Mouse (Mus musculus) hindbrain, embryonic 14.5 days (tissue): ENCODE results near the gene Fgfr2. TPM values are rescaled to one million over a fixed set of nuclear protein-coding genes. Genes with fewer than 3 reads are reported as not detected.

Experiments
- ATAC-seq: fragments of 200-750 bp; cut with Nextera tagmentation; 2 replicates; pipeline ENCODE4 v1.8.0; 2017; ENCODE audit warnings: moderate number of reproducible peaks, mild to moderate bottlenecking, moderate TSS enrichment, moderate library complexity; ENCODE audit not compliant: low FRiP score
- DNase-seq: peaks from one replicate; pipeline ENCODE4 v3.0.0-alpha.2; 2015; ENCODE audit warnings: low spot score
- H3K27ac ChIP-seq: fragments of 300-500 bp; sonication (generic); 2 replicates; pipeline ENCODE4 v1.5.1; 2014; ENCODE audit warnings: mild to moderate bottlenecking, moderate library complexity
- H3K27me3 ChIP-seq: fragments of 300-500 bp; sonication (generic); 2 replicates; pipeline ENCODE4 v1.6.1; 2014; ENCODE audit warnings: mild to moderate bottlenecking, low read length, mixed read lengths; ENCODE audit not compliant: control insufficient read depth, insufficient read depth
- H3K36me3 ChIP-seq: fragments of 300-500 bp; sonication (generic); replicated peaks from 2 replicates; pipeline ENCODE4 v1.6.1; 2014; ENCODE audit not compliant: control insufficient read depth, insufficient read depth
- H3K4me1 ChIP-seq: fragments of 300-500 bp; sonication (generic); replicated peaks from 2 replicates; pipeline ENCODE4 v1.6.1; 2014; ENCODE audit warnings: antibody characterized with exemption, low read length, mixed read lengths; ENCODE audit not compliant: control insufficient read depth, insufficient read depth
- H3K4me2 ChIP-seq: fragments of 300-500 bp; sonication (generic); replicated peaks from 2 replicates; pipeline ENCODE4 v1.6.1; 2014; ENCODE audit warnings: mild to moderate bottlenecking, moderate library complexity
- H3K4me3 ChIP-seq: fragments of 300-500 bp; sonication (generic); replicated peaks from 2 replicates; pipeline ENCODE4 v1.5.1; 2014; ENCODE audit warnings: mild to moderate bottlenecking, low read length
- H3K9ac ChIP-seq: fragments of 300-500 bp; sonication (generic); 2 replicates; pipeline ENCODE4 v1.6.1; 2014
- H3K9me3 ChIP-seq: fragments of 300-500 bp; sonication (generic); 2 replicates; pipeline ENCODE4 v1.6.1; 2016; ENCODE audit warnings: low read length; ENCODE audit not compliant: control insufficient read depth
- WGBS: fragments of 180-500 bp; shearing (Covaris S2); extraction: QIAGEN DNeasy Blood & Tissue Kit; methylation state at CpG from one replicate; pipeline ENCODE4 v1.1.7; 2014; 5-methylcytosine and 5-hydroxymethylcytosine counted together
- polyA plus RNA-seq: library from polyadenylated mRNA; unstranded; fragments of >200 nt; fragmentation: Nextera tagmentation; extraction: Ambion mirVana; gene quantifications from 2 replicates; pipeline ENCODE4 v1.2.1, GENCODE M21; 2014

Gene Fgfr2
- polyA plus RNA-seq, 1 experiment from 2014 or later, result 43.5 TPM

GRCm38 (mm10) chr7:132898234-132898633, 224.9 kb downstream of the Fgfr2 start:
- H3K36me3 ChIP-seq, result no peaks in the 10 kb centered on the region
- no peak overlapping the region for H3K27ac ChIP-seq
- H3K4me3 ChIP-seq, result no peak overlapping the region
- DNase-seq, result no peak
- no peaks in the 10 kb centered on the region for H3K4me1 ChIP-seq
- 86% methylated on average over 2 of the region's 2 CpGs for WGBS
- no peak overlapping the region for H3K4me2 ChIP-seq
- ATAC-seq, result no peak
- no peaks in the 10 kb centered on the region for H3K27me3 ChIP-seq
- H3K9ac ChIP-seq, result no peak overlapping the region
- no peaks in the 10 kb centered on the region for H3K9me3 ChIP-seq

GRCm38 (mm10) chr7:132897258-132897657, 225.9 kb downstream of the Fgfr2 start:
- DNase-seq, result no peak
- Histone ChIP-seq H3K9ac (no peak overlapping the region), H3K4me2 (no peak overlapping the region), H3K27ac (no peak overlapping the region), H3K27me3 (no peaks in the 10 kb centered on the region), H3K9me3 (no peaks in the 10 kb centered on the region), H3K36me3 (no peaks in the 10 kb centered on the region), H3K4me1 (no peaks in the 10 kb centered on the region), H3K4me3 (no peak overlapping the region)
- 87% methylated on average over 10 of the region's 10 CpGs for WGBS
- ATAC-seq, result no peak

GRCm38 (mm10) chr7:132896206-132896815, 226.8 kb downstream of the Fgfr2 start:
- Histone ChIP-seq H3K27ac (no peak overlapping the region), H3K4me2 (no peak overlapping the region), H3K9me3 (no peaks in the 10 kb centered on the region), H3K9ac (no peak overlapping the region), H3K4me3 (no peak overlapping the region), H3K27me3 (no peaks in the 10 kb centered on the region), H3K36me3 (no peaks in the 10 kb centered on the region), H3K4me1 (no peaks in the 10 kb centered on the region)
- ATAC-seq, result no peak
- 91% methylated on average over 9 of the region's 9 CpGs for WGBS
- no peak for DNase-seq

GRCm38 (mm10) chr7:132894841-132895555, 228.2 kb downstream of the Fgfr2 start:
- DNase-seq (no peak), ATAC-seq (no peak)
- no peak overlapping the region for H3K4me2 ChIP-seq
- no peaks in the 10 kb centered on the region for H3K36me3 ChIP-seq
- no peak overlapping the region for H3K27ac ChIP-seq
- no peak overlapping the region for H3K9ac ChIP-seq
- no peaks in the 10 kb centered on the region for H3K4me1 ChIP-seq
- H3K9me3 ChIP-seq, result no peaks in the 10 kb centered on the region
- WGBS, result 69% methylated on average over 7 of the region's 7 CpGs
- H3K4me3 ChIP-seq, result no peak overlapping the region
- no peaks in the 10 kb centered on the region for H3K27me3 ChIP-seq

- Histone ChIP-seq H3K27me3 (no peaks in the 10 kb centered on the region), H3K27ac (no peak overlapping the region), H3K4me3 (no peak overlapping the region), H3K36me3 (no peaks in the 10 kb centered on the region), H3K4me2 (no peak overlapping the region), H3K9ac (no peak overlapping the region), H3K9me3 (no peaks in the 10 kb centered on the region), H3K4me1 (no peaks in the 10 kb centered on the region)
- DNase-seq (no peak), ATAC-seq (no peak)
- WGBS, result 84% methylated on average over 1 of the region's 1 CpGs
Measured at GRCm38 (mm10) chr7:132893336-132893735, 229.8 kb downstream of the Fgfr2 start.

GRCm38 (mm10) chr7:132892806-132893205, 230.3 kb downstream of the Fgfr2 start:
- Histone ChIP-seq H3K36me3 (no peaks in the 10 kb centered on the region), H3K9me3 (no peaks in the 10 kb centered on the region), H3K4me2 (no peak overlapping the region), H3K27ac (no peak overlapping the region), H3K4me3 (no peak overlapping the region), H3K27me3 (no peaks in the 10 kb centered on the region), H3K4me1 (no peaks in the 10 kb centered on the region), H3K9ac (no peak overlapping the region)
- DNase-seq, result no peak
- ATAC-seq, result no peak
- 84% methylated on average over 7 of the region's 7 CpGs for WGBS

- 57% methylated on average over 4 of the region's 4 CpGs for WGBS
Measured at GRCm38 (mm10) chr7:132892311-132892661, 230.9 kb downstream of the Fgfr2 start.

GRCm38 (mm10) chr7:132891561-132892310, 231.4 kb downstream of the Fgfr2 start:
- Histone ChIP-seq H3K4me1 (no peaks in the 10 kb centered on the region), H3K9me3 (no peaks in the 10 kb centered on the region), H3K27ac (no peak overlapping the region), H3K27me3 (no peaks in the 10 kb centered on the region), H3K4me2 (no peak overlapping the region), H3K9ac (no peak overlapping the region), H3K36me3 (no peaks in the 10 kb centered on the region), H3K4me3 (no peak overlapping the region)
- no peak for ATAC-seq
- no peak for DNase-seq
- 83% methylated on average over 5 of the region's 5 CpGs for WGBS

More at GRCm38 (mm10) chr7:132892311-132892661, 230.9 kb downstream of the Fgfr2 start:
- no peak overlapping the region for H3K4me2 ChIP-seq
- H3K36me3 ChIP-seq, result no peaks in the 10 kb centered on the region
- no peak overlapping the region for H3K27ac ChIP-seq
- no peak overlapping the region for H3K9ac ChIP-seq
- no peak overlapping the region for H3K4me3 ChIP-seq
- ATAC-seq (no peak), DNase-seq (no peak)
- no peaks in the 10 kb centered on the region for H3K4me1 ChIP-seq
- H3K9me3 ChIP-seq, result no peaks in the 10 kb centered on the region
- H3K27me3 ChIP-seq, result no peaks in the 10 kb centered on the region

GRCm38 (mm10) chr7:132890201-132890600, 232.9 kb downstream of the Fgfr2 start:
- H3K9ac ChIP-seq, result no peak overlapping the region

More at GRCm38 (mm10) chr7:132890201-132890600, 232.9 kb downstream of the Fgfr2 start:
- Histone ChIP-seq H3K9me3 (no peaks in the 10 kb centered on the region), H3K27ac (no peak overlapping the region), H3K36me3 (0 out of 2 replicates have a peak, but pooled peaks cover 2% of the 10 kb centered on the region), H3K4me3 (no peak overlapping the region), H3K4me1 (no peaks in the 10 kb centered on the region), H3K27me3 (no peaks in the 10 kb centered on the region), H3K4me2 (no peak overlapping the region)
- ATAC-seq, result no peak
- 88% methylated on average over 5 of the region's 5 CpGs for WGBS
- no peak for DNase-seq
